Mouse (Mus musculus) A20 (cell line): ENCODE results near the gene Bcam.

Source experiments
- DNase-seq: peaks from one replicate; pipeline ENCODE4 v3.0.0-alpha.2; 2011; ENCODE audit warnings: low read depth, low spot score

The Bcam gene

GRCm38 (mm10) chr7:19724167-19724566 lies 46.6 kb downstream of the Bcam start:
- DNase-seq, result no peak

- DNase-seq, result no peak
Measured at GRCm38 (mm10) chr7:19722754-19723195, 48.0 kb downstream of the Bcam start.

GRCm38 (mm10) chr7:19719200-19719599 lies 51.6 kb downstream of the Bcam start:
- no peak for DNase-seq

- DNase-seq, result no peak
Measured at GRCm38 (mm10) chr7:19718297-19718952, 52.4 kb downstream of the Bcam start.

GRCm38 (mm10) chr7:19717346-19717745 lies 53.5 kb downstream of the Bcam start:
- DNase-seq, result no peak

- DNase-seq, result no peak
Measured at GRCm38 (mm10) chr7:19716822-19717221, 54.0 kb downstream of the Bcam start.

GRCm38 (mm10) chr7:19716055-19716682 lies 54.6 kb downstream of the Bcam start:
- no peak for DNase-seq

- DNase-seq, result peak; percentile 100
Measured at GRCm38 (mm10) chr7:19715239-19716054, 55.4 kb downstream of the Bcam start, which contains the start of gene Tomm40. Gene Tomm40, minus strand, starts transcription at chr7:19715438.

- DNase-seq, result no peak
Measured at GRCm38 (mm10) chr7:19714836-19715235, 56.0 kb downstream of the Bcam start.

GRCm38 (mm10) chr7:19713598-19713997 lies 57.2 kb downstream of the Bcam start:
- no peak for DNase-seq

- DNase-seq, result peak; percentile 53
Measured at GRCm38 (mm10) chr7:19713196-19713595, 57.6 kb downstream of the Bcam start.

GRCm38 (mm10) chr7:19712414-19712813 lies 58.4 kb downstream of the Bcam start:
- peak; percentile 38 for DNase-seq

- DNase-seq, result no peak
Measured at GRCm38 (mm10) chr7:19710650-19711049, 60.2 kb downstream of the Bcam start.
